Mouse (Mus musculus) intestine, embryonic 14.5 days (tissue): Measurements from ENCODE around the gene Zfp36l2. TPM values are rescaled to one million over a fixed set of nuclear protein-coding genes. Genes with fewer than 3 reads are reported as not detected.

ENCODE experiments used
- ATAC-seq: fragments of 200-750 bp; cut with Nextera tagmentation; replicated peaks from 2 replicates; pipeline ENCODE4 v1.8.0; 2017; ENCODE audit warnings: low read depth, moderate number of reproducible peaks, moderate TSS enrichment, moderate library complexity; ENCODE audit not compliant: low FRiP score, low TSS enrichment
- DNase-seq: peaks from one replicate; pipeline ENCODE4 v3.0.0-alpha.2; 2018; ENCODE audit warnings: low spot score
- H3K27ac ChIP-seq: fragments of 300-500 bp; sonication (generic); 2 replicates; pipeline ENCODE4 v1.5.1; 2014; ENCODE audit warnings: low read depth, mild to moderate bottlenecking, control low read depth
- H3K27me3 ChIP-seq: fragments of 300-500 bp; sonication (generic); replicated peaks from 2 replicates; pipeline ENCODE4 v1.6.1; 2014; ENCODE audit warnings: low read length, control low read depth; ENCODE audit not compliant: control insufficient read depth, insufficient read depth
- H3K36me3 ChIP-seq: fragments of 300-500 bp; sonication (generic); 2 replicates; pipeline ENCODE4 v1.6.1; 2014; ENCODE audit warnings: low read length, control low read depth; ENCODE audit not compliant: control insufficient read depth, insufficient read depth
- H3K4me1 ChIP-seq: fragments of 300-500 bp; sonication (generic); replicated peaks from 2 replicates; pipeline ENCODE4 v1.6.1; 2014; ENCODE audit warnings: low read length, control low read depth, mixed read lengths; ENCODE audit not compliant: control insufficient read depth, insufficient read depth
- H3K4me2 ChIP-seq: fragments of 300-500 bp; sonication (generic); 2 replicates; pipeline ENCODE4 v1.6.1; 2014; ENCODE audit warnings: low read length
- H3K4me3 ChIP-seq: fragments of 300-500 bp; sonication (generic); 2 replicates; pipeline ENCODE4 v1.5.1; 2014; ENCODE audit warnings: low read depth, low read length, control low read depth, mixed read lengths
- H3K9ac ChIP-seq: fragments of 300-500 bp; sonication (generic); 2 replicates; pipeline ENCODE4 v1.6.1; 2014; ENCODE audit warnings: mild to moderate bottlenecking, low read length
- H3K9me3 ChIP-seq: fragments of 300-500 bp; sonication (generic); 2 replicates; pipeline ENCODE4 v1.6.1; 2016; ENCODE audit warnings: low read length, control low read depth; ENCODE audit not compliant: control insufficient read depth
- WGBS: fragments of 180-500 bp; shearing (Covaris S2); extraction: QIAGEN DNeasy Blood & Tissue Kit; methylation state at CpG from one replicate; pipeline ENCODE4 v1.1.7; 2014; 5-methylcytosine and 5-hydroxymethylcytosine counted together
- polyA plus RNA-seq: library from polyadenylated mRNA; unstranded; fragments of >200 nt; fragmentation: Nextera tagmentation; extraction: Ambion mirVana; gene quantifications from 2 replicates; pipeline ENCODE4 v1.2.1, GENCODE M21; 2014

The Zfp36l2 gene
- polyA plus RNA-seq, 1 experiment from 2014 or later, result 36.5 TPM

DNA sequence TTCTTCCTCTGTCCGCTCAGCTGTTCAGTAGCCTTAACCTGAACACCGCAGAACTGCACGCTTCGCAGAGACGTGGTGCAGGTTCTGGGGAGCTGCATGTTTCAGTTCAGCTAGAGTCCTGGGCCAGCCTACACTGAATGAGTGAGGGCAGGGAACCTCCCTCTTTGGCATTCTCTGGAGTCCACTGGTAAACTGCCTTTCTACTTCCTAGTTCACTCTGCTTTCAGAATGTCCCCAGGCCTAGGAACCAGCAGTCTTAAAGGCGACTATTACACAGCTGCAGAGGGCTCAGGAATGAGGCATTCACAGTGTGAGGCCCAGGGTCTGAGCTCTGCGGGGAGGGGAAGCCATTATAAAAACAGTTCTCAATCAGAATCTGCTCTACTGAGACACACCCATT, 15.6 kb upstream of the Zfp36l2 start:
- no peaks in the 10 kb centered on the region for H3K9me3 ChIP-seq
- no peaks in the 10 kb centered on the region for H3K27me3 ChIP-seq
- DNase-seq, result no peak
- no peak overlapping the region for H3K4me2 ChIP-seq
- no peak overlapping the region for H3K4me3 ChIP-seq
- H3K9ac ChIP-seq, result no peak overlapping the region
- 56% methylated on average over 7 of the region's 7 CpGs for WGBS
- H3K4me1 ChIP-seq, result peaks cover 18% of the 10 kb centered on the region
- peaks cover 10% of the 10 kb centered on the region; the same call in 1 of the 2 replicates for H3K36me3 ChIP-seq
- peak overlapping the region; percentile 47; the same call in 1 of the 2 replicates for H3K27ac ChIP-seq
- ATAC-seq, result no peak

DNA sequence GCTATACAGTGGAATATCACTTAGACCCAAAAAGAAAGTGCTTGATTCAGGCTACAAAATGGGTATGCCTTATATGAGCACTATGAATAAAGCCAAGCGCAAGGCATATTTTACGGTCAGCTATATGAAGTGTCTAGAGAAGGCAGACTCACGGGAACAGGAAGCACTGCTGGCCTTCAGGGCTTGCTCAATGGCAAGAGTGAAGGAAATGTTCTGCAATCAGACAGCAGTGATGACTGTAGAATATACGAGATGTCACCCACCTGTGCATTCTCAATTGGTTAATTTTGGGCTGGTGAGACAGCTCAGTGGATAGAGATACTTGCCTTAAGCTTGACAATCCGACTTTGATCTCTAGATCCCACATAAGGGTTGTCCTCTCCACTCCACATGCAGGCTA, 13.4 kb upstream of the Zfp36l2 start:
- 89% methylated on average over 5 of the region's 5 CpGs for WGBS
- Histone ChIP-seq H3K27me3 (no peaks in the 10 kb centered on the region), H3K27ac (no peak overlapping the region), H3K9me3 (no peaks in the 10 kb centered on the region), H3K4me3 (no peak overlapping the region), H3K36me3 (peaks cover 10% of the 10 kb centered on the region; the same call in 1 of the 2 replicates), H3K4me1 (peaks cover 16% of the 10 kb centered on the region), H3K4me2 (no peak overlapping the region), H3K9ac (no peak overlapping the region)
- no peak for DNase-seq
- ATAC-seq, result no peak

DNA sequence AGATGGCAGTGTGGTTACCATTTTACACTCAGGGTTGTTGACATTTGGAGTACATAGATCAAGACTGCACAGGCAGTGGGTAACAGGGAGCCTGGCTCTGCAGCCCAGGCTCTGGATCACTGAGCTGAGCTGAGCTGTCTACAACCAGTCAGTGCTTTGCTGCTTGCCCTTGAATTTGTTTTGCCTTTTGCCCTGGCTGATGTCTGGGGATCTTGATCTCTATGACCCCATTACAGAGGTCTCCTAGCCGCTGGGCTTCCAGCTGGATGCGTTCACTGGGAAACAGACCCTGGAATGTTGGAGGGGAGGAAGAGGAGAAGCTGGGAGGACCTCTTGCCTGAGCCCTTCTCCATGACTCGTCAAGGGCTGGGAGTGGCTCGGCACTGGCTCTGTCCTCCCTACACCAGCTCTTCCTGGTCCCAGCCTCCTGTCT, 10.2 kb upstream of the Zfp36l2 start:
- Histone ChIP-seq H3K9me3 (no peaks in the 10 kb centered on the region), H3K4me2 (no peak overlapping the region), H3K27me3 (no peaks in the 10 kb centered on the region), H3K4me1 (peaks cover 3% of the 10 kb centered on the region; the same call in 1 of the 2 replicates), H3K27ac (no peak overlapping the region), H3K9ac (no peak overlapping the region), H3K4me3 (no peak overlapping the region), H3K36me3 (peaks cover 15% of the 10 kb centered on the region)
- WGBS, result 34% methylated on average over 4 of the region's 4 CpGs
- ATAC-seq (no peak), DNase-seq (no peak)

DNA sequence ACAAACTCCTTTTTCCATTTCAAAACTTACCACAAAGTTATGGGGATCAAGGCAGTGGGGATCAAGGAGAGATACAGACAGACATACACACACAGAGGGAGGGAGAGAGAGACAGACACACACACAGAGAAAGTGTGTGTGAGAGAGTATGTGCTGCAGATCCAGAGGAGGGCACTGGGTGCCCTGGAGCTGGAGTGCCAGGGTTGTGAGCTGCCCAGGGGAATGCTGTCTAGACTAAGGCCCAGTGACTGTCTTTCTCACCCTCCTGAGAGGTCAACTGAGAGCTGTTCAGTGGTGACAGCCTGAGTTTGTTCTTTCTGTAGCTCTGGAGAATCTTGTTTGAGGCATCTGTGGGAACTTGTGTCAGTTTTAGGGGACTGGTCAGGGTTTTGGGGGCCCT, 8.6 kb upstream of the Zfp36l2 start:
- Histone ChIP-seq H3K4me3 (no peak overlapping the region), H3K4me1 (no peaks in the 10 kb centered on the region), H3K36me3 (peaks cover 27% of the 10 kb centered on the region), H3K4me2 (no peak overlapping the region), H3K27ac (no peak overlapping the region), H3K27me3 (no peaks in the 10 kb centered on the region), H3K9me3 (no peaks in the 10 kb centered on the region), H3K9ac (no peak overlapping the region)
- ATAC-seq, result no peak
- DNase-seq, result no peak

DNA sequence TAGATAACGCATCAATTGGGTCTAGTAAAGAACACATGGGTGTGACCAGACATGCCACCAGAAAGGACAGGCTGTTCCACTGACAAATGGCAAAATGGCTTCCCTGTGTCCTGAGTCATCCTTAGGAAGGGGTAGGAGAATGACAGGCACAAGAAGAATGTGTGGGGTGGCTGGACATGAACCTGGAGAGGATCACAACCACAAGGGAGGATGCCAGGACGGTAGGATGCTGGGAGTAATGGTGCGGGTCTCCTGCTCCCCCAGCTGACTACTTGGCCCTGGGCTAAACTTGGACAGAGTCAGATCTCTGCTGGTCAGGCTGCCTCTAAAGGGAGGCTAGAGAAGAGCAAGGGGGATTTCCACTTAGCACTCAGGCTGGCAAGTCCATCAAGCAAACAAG, 8.1 kb upstream of the Zfp36l2 start:
- no peak overlapping the region for H3K4me2 ChIP-seq
- no peak overlapping the region for H3K4me3 ChIP-seq
- WGBS, result 80% methylated on average over 3 of the region's 3 CpGs
- DNase-seq (no peak), ATAC-seq (no peak)
- H3K9me3 ChIP-seq, result no peaks in the 10 kb centered on the region
- H3K27me3 ChIP-seq, result no peaks in the 10 kb centered on the region
- no peak overlapping the region for H3K27ac ChIP-seq
- 0 out of 2 replicates have a peak, but pooled peaks cover under 1% of the 10 kb centered on the region for H3K4me1 ChIP-seq
- H3K9ac ChIP-seq, result no peak overlapping the region
- H3K36me3 ChIP-seq, result peaks cover 27% of the 10 kb centered on the region

DNA sequence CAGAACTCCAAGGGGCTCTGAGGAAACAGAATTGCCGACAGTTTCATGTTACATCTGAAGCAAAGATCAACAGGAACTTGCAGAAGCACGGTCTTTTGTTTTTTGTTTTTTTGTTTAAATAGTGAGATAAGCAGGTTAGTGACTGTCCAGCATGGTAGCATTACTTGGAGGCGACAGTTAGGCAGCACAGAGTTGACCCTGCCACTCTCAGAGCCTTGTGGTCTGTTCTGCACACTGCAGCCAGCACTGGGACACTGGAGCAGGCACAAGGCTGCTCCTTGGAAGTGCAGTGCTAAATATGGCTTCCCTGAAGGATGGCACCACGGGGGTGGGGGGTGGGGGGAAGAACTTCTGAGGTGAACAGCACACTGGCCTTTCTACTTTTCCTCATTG, 7.3 kb upstream of the Zfp36l2 start:
- H3K9ac ChIP-seq, result no peak overlapping the region
- ATAC-seq, result no peak
- WGBS, result 40% methylated on average over 4 of the region's 4 CpGs

DNA sequence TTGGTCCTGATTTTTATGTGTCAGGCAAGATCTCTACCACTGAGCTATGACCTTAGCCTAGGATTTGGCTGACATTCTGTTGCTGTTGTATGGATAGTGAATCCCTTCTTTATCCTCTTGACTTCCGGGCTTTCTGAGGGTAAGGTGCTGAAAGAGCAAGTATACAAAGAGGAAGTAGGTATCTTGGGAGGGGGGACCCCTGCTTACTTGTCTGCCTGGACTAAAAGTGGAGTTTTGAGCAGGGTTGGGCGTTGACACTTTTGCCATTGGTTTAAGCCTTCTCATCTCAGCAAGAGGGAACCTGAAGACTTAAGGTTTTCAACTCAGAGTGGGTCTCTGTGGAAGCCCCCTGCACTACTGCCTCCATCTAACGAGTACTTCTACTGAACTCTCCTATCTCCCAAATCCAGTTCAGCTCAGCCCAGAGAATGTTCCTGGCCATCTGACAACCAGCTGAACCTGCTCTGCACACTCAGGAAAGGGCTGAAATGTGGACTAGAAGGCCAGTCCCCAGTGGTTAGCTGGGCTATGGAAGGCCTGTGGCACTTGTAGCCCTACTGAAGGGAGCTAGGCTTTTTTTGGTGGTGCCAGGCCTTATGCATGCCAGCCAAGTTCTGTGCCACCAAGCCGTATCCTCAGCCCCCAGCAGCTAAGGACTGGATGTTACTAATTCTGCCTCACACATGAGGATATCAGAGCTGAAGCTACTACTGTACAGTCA, 6.7 kb upstream of the Zfp36l2 start:
- H3K9ac ChIP-seq, result no peak overlapping the region

More for the DNA sequence above, 7.3 kb upstream of the Zfp36l2 start:
- H3K4me1 ChIP-seq, result 0 out of 2 replicates have a peak, but pooled peaks cover 3% of the 10 kb centered on the region
- H3K27me3 ChIP-seq, result no peaks in the 10 kb centered on the region
- H3K36me3 ChIP-seq, result peaks cover 26% of the 10 kb centered on the region
- no peaks in the 10 kb centered on the region for H3K9me3 ChIP-seq
- H3K4me2 ChIP-seq, result no peak overlapping the region
- H3K27ac ChIP-seq, result no peak overlapping the region
- DNase-seq, result no peak
- no peak overlapping the region for H3K4me3 ChIP-seq

DNA sequence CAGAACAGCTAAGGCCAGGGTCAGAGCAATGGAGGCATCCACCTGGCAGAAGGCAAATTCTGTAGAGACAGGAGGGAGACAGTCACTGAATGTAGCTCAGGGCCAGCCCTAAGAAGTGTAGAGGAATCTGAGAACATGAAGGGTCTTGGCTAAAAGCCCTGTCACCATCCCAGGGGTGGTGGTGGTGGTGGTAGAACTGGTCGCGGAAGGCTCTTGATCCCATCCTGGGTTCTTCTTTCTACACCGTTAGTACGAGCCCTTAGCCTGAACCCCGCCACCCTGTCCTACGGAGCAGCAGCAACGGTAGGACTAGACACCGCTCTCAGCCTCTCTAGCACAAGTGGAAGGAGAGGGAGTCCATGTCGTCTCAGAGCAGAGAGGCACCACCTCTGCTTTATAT, 5.7 kb upstream of the Zfp36l2 start:
- no peak overlapping the region for H3K9ac ChIP-seq
- H3K27ac ChIP-seq, result no peak overlapping the region
- ATAC-seq, result no peak
- H3K4me3 ChIP-seq, result no peak overlapping the region
- no peaks in the 10 kb centered on the region for H3K9me3 ChIP-seq
- H3K27me3 ChIP-seq, result no peaks in the 10 kb centered on the region
- peaks cover 20% of the 10 kb centered on the region for H3K36me3 ChIP-seq
- 83% methylated on average over 9 of the region's 9 CpGs for WGBS
- no peak overlapping the region for H3K4me2 ChIP-seq
- no peak for DNase-seq
- H3K4me1 ChIP-seq, result peaks cover 10% of the 10 kb centered on the region

More for the DNA sequence above, 6.7 kb upstream of the Zfp36l2 start:
- no peak for ATAC-seq
- H3K27me3 ChIP-seq, result no peaks in the 10 kb centered on the region
- H3K36me3 ChIP-seq, result peaks cover 20% of the 10 kb centered on the region
- WGBS, result 86% methylated on average over 4 of the region's 4 CpGs
- H3K4me2 ChIP-seq, result no peak overlapping the region
- peak; percentile 49 for DNase-seq
- H3K9me3 ChIP-seq, result no peaks in the 10 kb centered on the region
- H3K4me3 ChIP-seq, result no peak overlapping the region
- H3K4me1 ChIP-seq, result peaks cover 3% of the 10 kb centered on the region; the same call in 1 of the 2 replicates
- no peak overlapping the region for H3K27ac ChIP-seq

DNA sequence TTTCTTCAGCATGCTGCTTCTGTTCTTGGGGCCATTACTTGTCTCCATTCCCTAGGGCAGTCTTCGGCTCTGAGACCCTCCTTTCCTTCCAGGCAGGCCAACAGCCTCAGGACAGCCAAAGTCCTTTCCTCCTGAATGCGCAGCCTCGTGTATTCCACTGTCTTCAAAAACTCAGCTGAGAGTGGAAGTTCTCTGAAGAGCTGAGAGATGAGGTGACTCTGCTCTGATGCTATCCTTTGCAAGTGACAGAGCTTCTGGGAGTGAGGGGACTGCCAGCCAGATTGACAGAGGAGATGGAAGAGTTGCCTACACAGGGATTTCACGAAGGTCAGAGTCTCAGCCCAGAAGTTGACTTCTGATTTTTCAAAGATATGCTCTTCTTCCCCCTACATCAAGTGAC, 4.2 kb upstream of the Zfp36l2 start:
- H3K27me3 ChIP-seq, result no peaks in the 10 kb centered on the region
- DNase-seq, result peak; percentile 38
- H3K4me2 ChIP-seq, result no peak overlapping the region
- H3K36me3 ChIP-seq, result peaks cover 20% of the 10 kb centered on the region
- WGBS, result 89% methylated on average over 4 of the region's 4 CpGs
- peaks cover 10% of the 10 kb centered on the region for H3K4me1 ChIP-seq
- H3K9ac ChIP-seq, result no peak overlapping the region
- no peak overlapping the region for H3K4me3 ChIP-seq
- no peak for ATAC-seq
- no peak overlapping the region for H3K27ac ChIP-seq
- no peaks in the 10 kb centered on the region for H3K9me3 ChIP-seq
